Mouse (Mus musculus) forebrain, postnatal 0 days (tissue): ENCODE results near the gene Snrnp25. TPM values are rescaled to one million over a fixed set of nuclear protein-coding genes. Genes with fewer than 3 reads are reported as not detected.

ENCODE experiments used
- ATAC-seq: fragments of 200-750 bp; cut with Nextera tagmentation; 2 replicates; pipeline ENCODE4 v1.8.0; 2017; ENCODE audit warnings: mild to moderate bottlenecking, moderate library complexity
- DNase-seq: peaks from one replicate; pipeline ENCODE4 v3.0.0-alpha.2; 2015
- H3K27ac ChIP-seq: fragments of 300-500 bp; sonication (generic); 2 replicates; pipeline ENCODE4 v1.5.1; 2014; ENCODE audit warnings: low read depth, mild to moderate bottlenecking, antibody characterized with exemption, low read length, moderate library complexity, mixed read lengths
- H3K27me3 ChIP-seq: fragments of 300-500 bp; sonication (generic); 2 replicates; pipeline ENCODE4 v1.6.1; 2014; ENCODE audit warnings: mild to moderate bottlenecking, low read length, mixed read lengths; ENCODE audit not compliant: insufficient read depth
- H3K36me3 ChIP-seq: fragments of 300-500 bp; sonication (generic); 2 replicates; pipeline ENCODE4 v1.6.1; 2014; ENCODE audit warnings: mild to moderate bottlenecking, moderate library complexity; ENCODE audit not compliant: insufficient read depth
- H3K4me1 ChIP-seq: fragments of 300-500 bp; sonication (generic); 2 replicates; pipeline ENCODE4 v1.6.1; 2014; ENCODE audit warnings: antibody characterized with exemption; ENCODE audit not compliant: insufficient read depth
- H3K4me2 ChIP-seq: fragments of 300-500 bp; sonication (generic); 2 replicates; pipeline ENCODE4 v1.6.1; 2014; ENCODE audit warnings: low read depth, mild to moderate bottlenecking, moderate library complexity
- H3K4me3 ChIP-seq: fragments of 300-500 bp; sonication (generic); 2 replicates; pipeline ENCODE4 v1.5.1; 2014; ENCODE audit warnings: low read depth, low read length, mixed read lengths
- H3K9ac ChIP-seq: fragments of 300-500 bp; sonication (generic); 2 replicates; pipeline ENCODE4 v1.6.1; 2014; ENCODE audit warnings: mild to moderate bottlenecking
- H3K9me3 ChIP-seq: fragments of 300-500 bp; sonication (generic); 2 replicates; pipeline ENCODE4 v1.6.1; 2016; ENCODE audit warnings: low read length
- CTCF ChIP-seq: sonication (generic); IDR thresholded peaks from 2 replicates; pipeline ENCODE4 v1.5.1; 2016; ENCODE audit warnings: antibody characterized with exemption, control low read depth, low read depth
- WGBS: fragments of 180-500 bp; shearing (Covaris S2); extraction: QIAGEN DNeasy Blood & Tissue Kit; methylation state at CpG from one replicate; pipeline ENCODE4 v1.1.7; 2014; 5-methylcytosine and 5-hydroxymethylcytosine counted together
- polyA plus RNA-seq: library from polyadenylated mRNA; unstranded; fragments of >200 nt; fragmentation: Nextera tagmentation; extraction: Ambion mirVana; gene quantifications from 2 replicates; pipeline ENCODE4 v1.2.1, GENCODE M21; 2015
- total RNA-seq: library from RNA; depleted of rRNA; stranded (reverse); fragments of >200 nt; gene quantifications from 2 replicates; pipeline ENCODE4 v1.2.3, GENCODE M21; 2014

Gene Snrnp25
- total and polyA plus RNA-seq, 2 experiments from 2014 or later = 15.2 to 50.4 TPM

DNA sequence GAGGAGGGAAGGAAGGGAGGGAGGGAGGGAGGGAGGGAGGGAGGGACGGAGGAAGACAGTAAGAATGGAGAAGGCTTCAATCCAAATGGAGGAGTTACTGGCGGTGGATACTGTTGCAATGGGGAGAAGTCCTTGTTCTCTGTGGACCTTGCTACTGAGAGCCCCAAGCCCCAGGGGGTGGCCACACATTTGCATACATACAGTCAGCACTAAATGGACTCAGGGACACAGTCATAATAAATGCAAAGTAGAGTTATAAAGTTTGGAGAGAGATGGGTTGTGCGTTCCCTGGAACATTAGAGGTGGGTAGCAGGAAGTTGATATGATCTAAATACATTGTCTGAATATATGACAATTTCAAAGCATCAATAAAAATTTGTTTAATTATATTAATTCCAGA is 19.2 kb upstream of the Snrnp25 start:
- no peak for TF ChIP-seq CTCF
- Histone ChIP-seq H3K4me1 (no peaks in the 10 kb centered on the region), H3K9ac (no peak overlapping the region), H3K36me3 (no peaks in the 10 kb centered on the region), H3K27me3 (no peaks in the 10 kb centered on the region), H3K27ac (no peak overlapping the region), H3K9me3 (no peaks in the 10 kb centered on the region), H3K4me2 (no peak overlapping the region), H3K4me3 (no peak overlapping the region)
- 73% methylated on average over 3 of the region's 3 CpGs for WGBS
- no peak for DNase-seq
- no peak for ATAC-seq

DNA sequence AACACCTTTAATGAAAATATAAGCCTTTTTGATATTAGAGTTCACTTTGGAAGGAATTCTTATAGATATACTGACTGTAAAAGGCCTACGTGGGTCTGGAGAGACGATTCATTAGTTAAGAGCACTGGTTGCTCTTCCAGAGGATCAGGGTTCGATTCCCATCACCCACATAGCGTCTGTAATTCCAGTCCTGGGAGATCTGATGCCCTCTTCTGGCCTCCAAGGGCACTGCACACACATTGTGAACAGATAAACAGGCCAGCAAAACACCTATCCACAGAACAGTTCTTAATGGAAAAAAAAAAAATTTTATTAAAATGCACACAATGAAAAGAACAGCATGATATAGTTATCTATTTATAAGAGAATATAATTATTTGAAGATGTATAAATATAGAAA is 18.0 kb upstream of the Snrnp25 start:
- no peaks in the 10 kb centered on the region for H3K9me3 ChIP-seq
- no peak overlapping the region for H3K4me2 ChIP-seq
- no peak overlapping the region for H3K9ac ChIP-seq
- H3K36me3 ChIP-seq = no peaks in the 10 kb centered on the region
- H3K4me3 ChIP-seq = no peak overlapping the region
- ATAC-seq = no peak
- 89% methylated on average over 4 of the region's 4 CpGs for WGBS
- DNase-seq = no peak
- H3K27me3 ChIP-seq = no peaks in the 10 kb centered on the region
- 0 out of 2 replicates have a peak, but pooled peaks have one; percentile 17 for TF ChIP-seq CTCF
- H3K27ac ChIP-seq = no peak overlapping the region
- no peaks in the 10 kb centered on the region for H3K4me1 ChIP-seq

DNA sequence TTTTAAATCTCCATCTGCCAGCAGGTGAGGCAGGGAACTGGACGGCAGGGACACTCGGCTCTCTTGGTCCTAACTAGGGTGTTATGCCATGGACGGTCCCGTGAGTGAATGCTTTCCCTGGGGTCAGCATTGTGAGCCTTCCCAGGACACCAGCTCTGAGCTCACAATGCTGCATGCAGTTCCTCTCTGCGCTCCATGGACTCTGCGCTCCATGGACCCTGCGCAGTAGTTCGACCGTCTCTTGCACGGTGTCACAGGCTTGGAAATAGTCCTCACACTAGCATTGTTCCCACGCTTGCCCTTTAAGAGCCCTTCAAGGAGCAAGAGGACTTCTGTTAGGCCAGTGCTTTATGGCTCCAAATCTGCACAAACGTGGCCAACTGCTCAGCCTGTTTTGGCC is 16.3 kb upstream of the Snrnp25 start:
- no peak overlapping the region for H3K4me3 ChIP-seq
- DNase-seq (no peak), ATAC-seq (no peak)
- H3K27me3 ChIP-seq = no peaks in the 10 kb centered on the region
- no peaks in the 10 kb centered on the region for H3K36me3 ChIP-seq
- H3K4me2 ChIP-seq = no peak overlapping the region
- TF ChIP-seq CTCF = no peak
- no peak overlapping the region for H3K27ac ChIP-seq
- no peak overlapping the region for H3K9ac ChIP-seq
- no peaks in the 10 kb centered on the region for H3K4me1 ChIP-seq
- 85% methylated on average over 12 of the region's 12 CpGs for WGBS
- no peaks in the 10 kb centered on the region for H3K9me3 ChIP-seq

DNA sequence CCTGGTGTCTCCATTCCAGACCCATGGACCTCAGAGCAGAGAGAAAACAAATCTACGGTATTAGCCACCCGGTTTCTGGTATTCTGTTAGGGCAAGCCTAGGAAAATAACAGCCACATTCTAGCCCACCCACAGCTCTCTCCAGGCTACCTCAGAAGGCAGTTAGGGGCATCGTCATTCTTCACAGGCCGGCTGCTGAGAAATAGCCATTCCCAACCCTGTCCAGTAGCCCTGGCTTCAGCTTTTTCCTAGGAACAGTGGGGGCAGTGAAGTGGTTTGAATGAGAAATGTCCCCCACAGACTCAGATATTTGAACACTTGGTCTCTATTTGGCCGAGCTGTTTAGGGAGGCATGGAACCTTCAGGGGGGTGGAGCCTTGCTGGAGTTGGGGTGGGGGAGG is 15.8 kb upstream of the Snrnp25 start:
- H3K9me3 ChIP-seq = no peaks in the 10 kb centered on the region
- H3K27me3 ChIP-seq = no peaks in the 10 kb centered on the region
- no peak overlapping the region for H3K4me2 ChIP-seq
- ATAC-seq (no peak), DNase-seq (no peak)
- 60% methylated on average over 5 of the region's 5 CpGs for WGBS
- no peaks in the 10 kb centered on the region for H3K36me3 ChIP-seq
- H3K4me3 ChIP-seq = no peak overlapping the region
- no peak overlapping the region for H3K9ac ChIP-seq
- no peak overlapping the region for H3K27ac ChIP-seq
- no peak for TF ChIP-seq CTCF
- no peaks in the 10 kb centered on the region for H3K4me1 ChIP-seq

DNA sequence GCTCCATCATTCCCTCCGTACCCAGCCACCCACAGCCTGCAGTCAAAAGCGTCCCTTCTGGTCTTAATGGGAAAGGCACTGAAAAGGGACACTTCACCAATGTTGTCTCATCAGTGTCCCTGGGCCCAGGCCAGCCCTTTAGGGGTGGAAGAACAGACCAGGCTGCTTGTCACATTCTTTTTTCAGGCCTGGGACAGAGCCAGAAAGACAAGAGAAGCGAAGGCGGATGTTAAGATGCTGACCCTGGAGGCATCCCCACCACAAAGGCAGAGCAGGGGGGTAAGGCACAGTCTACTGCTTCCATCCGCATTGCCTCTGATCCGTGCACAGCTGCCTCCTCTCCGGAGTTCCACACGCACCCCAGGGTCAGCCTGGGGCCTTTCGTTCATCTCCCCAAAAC is 15.1 kb upstream of the Snrnp25 start:
- no peaks in the 10 kb centered on the region for H3K4me1 ChIP-seq
- no peaks in the 10 kb centered on the region for H3K36me3 ChIP-seq
- H3K9me3 ChIP-seq = no peaks in the 10 kb centered on the region
- H3K27me3 ChIP-seq = no peaks in the 10 kb centered on the region
- no peak for DNase-seq
- no peak for TF ChIP-seq CTCF
- ATAC-seq = no peak
- 81% methylated on average over 9 of the region's 9 CpGs for WGBS
- no peak overlapping the region for H3K4me3 ChIP-seq
- H3K9ac ChIP-seq = no peak overlapping the region
- H3K27ac ChIP-seq = no peak overlapping the region
- H3K4me2 ChIP-seq = no peak overlapping the region

DNA sequence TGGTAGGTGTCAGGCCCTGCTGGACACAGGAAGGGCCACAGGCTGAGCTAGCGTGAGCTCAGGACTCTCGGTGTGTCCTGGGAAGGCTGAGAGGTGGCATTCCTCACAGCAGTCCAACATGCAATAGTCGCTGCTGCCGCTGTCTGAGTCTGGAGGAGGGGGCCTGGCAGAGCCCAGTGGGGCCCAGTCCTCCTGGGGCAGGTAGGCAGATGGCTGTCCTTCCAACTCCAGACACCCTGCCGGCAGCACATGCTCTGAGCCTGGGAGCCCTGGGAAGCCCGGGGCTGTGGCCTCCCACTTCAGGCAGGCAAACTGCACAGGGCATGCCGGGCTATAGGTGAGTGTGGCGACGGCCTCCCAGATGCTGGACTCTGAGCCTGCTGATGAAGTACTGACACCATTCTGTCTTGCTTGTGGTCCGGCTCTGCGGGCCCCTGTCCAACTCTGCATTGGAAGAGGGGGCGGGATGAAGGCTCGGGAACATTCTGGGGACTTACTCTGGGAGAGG is 14.6 kb upstream of the Snrnp25 start:
- Histone ChIP-seq H3K36me3 (no peaks in the 10 kb centered on the region), H3K4me2 (no peak overlapping the region), H3K4me3 (no peak overlapping the region), H3K9ac (no peak overlapping the region), H3K9me3 (no peaks in the 10 kb centered on the region), H3K27ac (no peak overlapping the region), H3K27me3 (no peaks in the 10 kb centered on the region), H3K4me1 (no peaks in the 10 kb centered on the region)
- DNase-seq (no peak), ATAC-seq (no peak)
- 82% methylated on average over 13 of the region's 13 CpGs for WGBS
- no peak for TF ChIP-seq CTCF

DNA sequence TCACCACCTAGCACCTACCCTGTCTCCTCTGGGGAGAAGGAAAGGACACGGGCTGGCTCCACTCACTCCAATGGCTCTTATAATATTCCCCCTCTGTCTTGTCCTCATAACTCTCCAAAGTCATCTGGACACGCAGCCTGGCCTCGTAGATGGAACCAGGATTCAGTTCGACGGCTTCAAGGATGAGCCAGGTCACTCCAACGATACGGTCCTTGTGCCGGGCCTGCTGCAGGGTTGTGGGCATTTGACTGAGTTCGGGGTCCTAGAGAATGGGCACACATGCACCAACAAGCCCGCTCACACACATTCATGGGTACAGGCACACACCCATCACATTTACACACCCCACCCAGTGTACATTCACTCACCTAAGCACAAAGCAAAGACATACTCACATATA is 12.1 kb upstream of the Snrnp25 start:
- ATAC-seq (no peak), DNase-seq (no peak)
- Histone ChIP-seq H3K27me3 (no peaks in the 10 kb centered on the region), H3K4me3 (no peak overlapping the region), H3K9me3 (no peaks in the 10 kb centered on the region), H3K36me3 (no peaks in the 10 kb centered on the region), H3K9ac (no peak overlapping the region), H3K4me1 (no peaks in the 10 kb centered on the region), H3K4me2 (no peak overlapping the region), H3K27ac (no peak overlapping the region)
- WGBS = 91% methylated on average over 10 of the region's 10 CpGs
- no peak for TF ChIP-seq CTCF

DNA sequence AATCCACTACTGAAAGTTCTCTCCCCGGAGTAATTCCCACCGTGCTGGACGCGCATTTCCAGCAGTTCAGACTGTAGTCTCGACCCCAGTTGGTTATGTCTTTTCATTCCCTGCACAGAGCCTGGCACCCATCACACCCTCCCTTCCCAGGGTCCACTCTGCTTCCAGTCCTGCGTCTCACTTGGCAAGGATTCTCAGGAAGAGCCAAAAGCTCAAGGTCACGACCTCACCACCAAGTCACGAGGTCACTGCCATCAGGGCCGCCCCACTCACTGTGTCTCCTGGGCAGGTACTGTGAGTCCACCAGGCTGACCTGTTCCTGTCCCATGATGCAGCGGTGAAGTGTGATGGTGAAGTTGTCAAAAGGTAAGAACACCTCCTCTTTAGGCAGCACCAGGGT is 11.1 kb upstream of the Snrnp25 start:
- Histone ChIP-seq H3K9ac (no peak overlapping the region), H3K9me3 (no peaks in the 10 kb centered on the region), H3K27me3 (no peaks in the 10 kb centered on the region), H3K4me1 (no peaks in the 10 kb centered on the region), H3K36me3 (no peaks in the 10 kb centered on the region), H3K27ac (no peak overlapping the region), H3K4me2 (no peak overlapping the region), H3K4me3 (no peak overlapping the region)
- 88% methylated on average over 10 of the region's 10 CpGs for WGBS
- no peak for TF ChIP-seq CTCF
- DNase-seq = no peak
- no peak for ATAC-seq
